Mouse (Mus musculus): ENCODE data around the gene Rpp25l. TPM values are rescaled to one million over a fixed set of nuclear protein-coding genes. Genes with fewer than 3 reads are reported as not detected.
A peak's percentile ranks its signal among the peaks of the same experiment; 100 is the strongest.
"Not testable (repeated sequence)": the region's sequence is repeated elsewhere in the genome, so short reads cannot be mapped to it uniquely, and the experiment has no call there.

Rpp25l gene
- total and polyA plus RNA-seq, 2 experiments = 20.5 to 59.1 TPM

DNA sequence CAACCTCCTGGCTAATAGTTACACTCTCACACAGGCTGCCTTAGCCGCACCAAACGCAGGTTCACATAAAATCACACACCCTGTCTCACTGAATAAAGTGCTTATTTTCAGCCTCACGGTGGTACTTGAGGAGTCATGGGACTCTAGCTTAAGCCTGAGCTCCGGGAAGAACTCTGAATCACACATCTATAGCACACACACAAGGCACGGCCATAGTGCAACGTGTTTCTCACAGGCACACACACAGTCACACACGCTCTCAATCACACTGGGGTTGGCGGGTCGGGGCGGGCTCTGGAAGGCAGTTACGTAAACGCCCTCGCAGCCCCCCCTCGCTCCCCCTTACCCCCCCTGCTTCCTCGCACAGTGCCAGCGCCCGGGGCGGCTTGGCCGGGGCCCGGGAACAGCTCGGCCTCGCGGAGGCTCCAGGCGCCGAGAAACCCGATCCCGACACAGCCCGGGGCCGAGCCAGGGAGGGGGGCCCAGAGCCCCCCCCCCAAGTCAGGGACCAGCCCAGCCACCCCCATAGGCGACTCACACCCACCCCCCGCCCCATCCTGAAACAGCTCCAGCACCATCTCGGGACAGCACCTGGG is 14.8 kb downstream of the Rpp25l start:
- H3K4me1 ChIP-seq (ENCODE audit: control insufficient read depth, insufficient read depth, low read length); H3K4me3 ChIP-seq (ENCODE audit: insufficient read depth, low read depth, low read length); H3K79me2 ChIP-seq (ENCODE audit: control insufficient read depth, insufficient read depth, low read length); H3K9ac ChIP-seq (ENCODE audit: low read depth, low read length); DNase-seq (ENCODE audit: extremely low read depth, low read depth, low spot score); H3K27ac ChIP-seq (replicated peaks; ENCODE audit: insufficient read depth, low read depth, low read length); H3K36me3 ChIP-seq (ENCODE audit: control insufficient read depth, insufficient read depth, low read length); H3K27me3 ChIP-seq (ENCODE audit: control insufficient read depth, insufficient read depth, low read length): not testable (repeated sequence)
- WGBS = 31% methylated on average over 26 of the region's 32 CpGs

DNA sequence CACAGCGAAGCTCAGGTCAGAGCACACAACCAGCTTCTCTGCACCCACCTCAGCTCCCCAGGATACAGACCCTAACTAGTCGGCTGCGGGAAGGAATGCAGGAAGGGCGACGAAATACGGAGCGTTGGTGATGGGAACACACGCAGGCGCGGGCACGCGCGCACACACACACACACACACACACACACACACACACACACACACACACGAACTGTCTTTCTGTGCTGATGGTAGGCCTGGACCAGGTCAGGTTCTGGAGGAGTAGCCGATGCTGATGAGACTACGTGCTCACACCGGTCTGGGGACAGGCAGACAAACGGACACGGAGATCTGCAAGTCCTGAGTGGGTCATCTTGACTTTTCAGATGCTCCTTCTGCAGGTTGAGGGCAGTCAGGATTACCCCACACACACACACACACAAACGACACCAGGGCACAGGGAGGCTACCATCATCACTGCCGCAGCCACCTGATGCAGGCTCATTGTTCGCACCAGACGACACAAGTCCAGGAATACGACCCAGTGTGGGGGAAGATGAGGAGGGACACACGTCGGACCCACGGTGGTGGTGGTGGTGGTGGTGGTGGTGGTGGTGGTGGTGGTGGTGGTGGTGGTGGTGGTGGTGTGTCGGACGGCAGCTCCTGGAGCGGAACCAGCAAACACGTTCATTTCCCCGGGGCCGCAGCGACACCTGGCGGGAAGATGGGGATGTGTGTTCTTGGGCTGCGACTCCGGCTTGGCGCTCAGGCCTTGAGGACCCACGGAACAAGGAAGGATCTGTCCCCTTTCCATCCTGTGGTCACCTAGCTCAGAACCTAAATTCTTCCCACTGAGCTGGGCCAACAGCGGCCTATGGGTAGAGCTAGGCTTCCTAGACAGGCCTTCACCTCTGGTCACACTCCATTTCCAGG is 16.1 kb downstream of the Rpp25l start, which contains the start of gene Cntfr:
Cntfr (minus strand) TSS at position 160 of the 912 bp plus-strand sequence.
- not testable (repeated sequence) for H3K4me1 ChIP-seq (ENCODE audit: control insufficient read depth, insufficient read depth, low read length); H3K9ac ChIP-seq (ENCODE audit: low read depth, low read length); H3K36me3 ChIP-seq (ENCODE audit: control insufficient read depth, insufficient read depth, low read length); DNase-seq (ENCODE audit: extremely low read depth, low read depth, low spot score); H3K27ac ChIP-seq (replicated peaks; ENCODE audit: insufficient read depth, low read depth, low read length); H3K27me3 ChIP-seq (ENCODE audit: control insufficient read depth, insufficient read depth, low read length); H3K79me2 ChIP-seq (ENCODE audit: control insufficient read depth, insufficient read depth, low read length)
- H3K4me3 ChIP-seq (ENCODE audit: insufficient read depth, low read depth, low read length) = peak within 1 kb of the TSS; percentile 33; the same call in 1 of the 2 replicates
- TF ChIP-seq CTCF (IDR thresholded peaks at IDR 0.05; ENCODE audit: low read depth, low read length) = peak; percentile 81
- 13% methylated on average over 36 of the region's 40 CpGs for WGBS

DNA sequence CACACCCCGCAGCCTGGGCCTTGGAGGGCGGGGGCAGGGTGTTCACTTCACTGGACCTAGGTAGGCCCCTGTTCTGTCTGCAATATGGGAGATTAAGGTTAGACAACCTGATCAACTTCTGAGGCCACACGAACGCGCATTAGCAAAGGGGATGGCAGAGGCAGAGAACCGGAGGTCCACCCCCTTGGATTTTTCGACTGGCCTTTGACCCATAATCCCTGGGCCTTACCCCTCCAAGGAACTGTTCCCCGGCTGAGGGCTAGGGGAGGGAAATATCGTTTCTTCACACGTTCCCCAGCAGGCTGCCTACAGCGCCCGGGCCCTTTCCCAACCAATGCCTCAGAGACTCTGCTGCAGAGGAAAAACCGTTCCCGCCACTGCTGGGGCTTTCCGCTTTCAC is 16.9 kb downstream of the Rpp25l start:
- H3K4me1 ChIP-seq (ENCODE audit: control insufficient read depth, insufficient read depth, low read length); DNase-seq (ENCODE audit: extremely low read depth, low read depth, low spot score); H3K27ac ChIP-seq (replicated peaks; ENCODE audit: insufficient read depth, low read depth, low read length); H3K4me3 ChIP-seq (ENCODE audit: insufficient read depth, low read depth, low read length); H3K9ac ChIP-seq (ENCODE audit: low read depth, low read length); H3K79me2 ChIP-seq (ENCODE audit: control insufficient read depth, insufficient read depth, low read length); H3K27me3 ChIP-seq (ENCODE audit: control insufficient read depth, insufficient read depth, low read length); H3K36me3 ChIP-seq (ENCODE audit: control insufficient read depth, insufficient read depth, low read length): not testable (repeated sequence)
- 6% methylated on average over 15 of the region's 15 CpGs for WGBS

DNA sequence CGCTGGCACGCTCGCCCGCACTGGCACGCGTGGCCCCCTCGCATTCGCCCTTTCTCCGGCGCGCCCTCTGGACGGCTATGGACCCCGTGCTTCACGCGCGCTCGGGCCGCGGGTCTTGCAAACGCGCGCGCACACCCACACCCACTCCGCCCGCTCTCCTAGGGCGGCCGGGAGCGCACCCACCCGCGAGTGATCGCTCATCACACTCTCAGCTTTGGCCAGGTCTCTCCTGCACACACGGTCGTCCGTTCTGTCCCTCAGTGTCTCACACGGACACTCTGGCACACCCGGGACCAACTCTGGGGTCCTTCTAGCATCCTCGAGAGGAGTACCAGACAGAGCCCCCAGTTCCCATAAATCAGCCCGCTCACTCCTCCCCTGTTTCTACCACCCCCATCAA is 17.5 kb downstream of the Rpp25l start:
- H3K79me2 ChIP-seq (ENCODE audit: control insufficient read depth, insufficient read depth, low read length); H3K4me1 ChIP-seq (ENCODE audit: control insufficient read depth, insufficient read depth, low read length); H3K36me3 ChIP-seq (ENCODE audit: control insufficient read depth, insufficient read depth, low read length); H3K27ac ChIP-seq (replicated peaks; ENCODE audit: insufficient read depth, low read depth, low read length); H3K27me3 ChIP-seq (ENCODE audit: control insufficient read depth, insufficient read depth, low read length); DNase-seq (ENCODE audit: extremely low read depth, low read depth, low spot score); H3K9ac ChIP-seq (ENCODE audit: low read depth, low read length); H3K4me3 ChIP-seq (ENCODE audit: insufficient read depth, low read depth, low read length): not testable (repeated sequence)
- WGBS = 12% methylated on average over 21 of the region's 38 CpGs

DNA sequence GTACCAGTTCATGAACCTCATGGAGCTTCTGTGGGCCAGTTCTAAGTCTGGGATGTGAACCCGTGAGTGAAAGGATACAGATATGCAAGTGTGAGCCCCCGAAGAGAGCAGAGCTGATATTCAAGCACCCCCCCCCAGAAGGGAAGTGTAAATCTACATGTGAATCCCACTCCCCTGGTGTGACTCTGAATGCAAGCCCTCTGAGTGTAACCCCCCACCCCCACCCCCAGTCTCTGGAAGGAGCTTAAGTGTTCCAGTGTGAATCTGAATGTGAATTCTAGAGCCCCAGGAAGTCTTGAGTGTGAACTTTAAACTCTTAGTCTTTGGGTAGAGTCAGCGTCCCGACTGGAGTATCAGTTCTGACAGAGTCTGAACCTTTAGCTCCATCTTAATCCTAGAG is 19.8 kb downstream of the Rpp25l start:
- H3K4me1 ChIP-seq (ENCODE audit: control insufficient read depth, insufficient read depth, low read length); H3K27ac ChIP-seq (replicated peaks; ENCODE audit: insufficient read depth, low read depth, low read length); H3K4me3 ChIP-seq (ENCODE audit: insufficient read depth, low read depth, low read length); H3K79me2 ChIP-seq (ENCODE audit: control insufficient read depth, insufficient read depth, low read length); H3K27me3 ChIP-seq (ENCODE audit: control insufficient read depth, insufficient read depth, low read length); DNase-seq (ENCODE audit: extremely low read depth, low read depth, low spot score); H3K36me3 ChIP-seq (ENCODE audit: control insufficient read depth, insufficient read depth, low read length); H3K9ac ChIP-seq (ENCODE audit: low read depth, low read length): not testable (repeated sequence)
- 29% methylated on average over 4 of the region's 4 CpGs for WGBS

DNA sequence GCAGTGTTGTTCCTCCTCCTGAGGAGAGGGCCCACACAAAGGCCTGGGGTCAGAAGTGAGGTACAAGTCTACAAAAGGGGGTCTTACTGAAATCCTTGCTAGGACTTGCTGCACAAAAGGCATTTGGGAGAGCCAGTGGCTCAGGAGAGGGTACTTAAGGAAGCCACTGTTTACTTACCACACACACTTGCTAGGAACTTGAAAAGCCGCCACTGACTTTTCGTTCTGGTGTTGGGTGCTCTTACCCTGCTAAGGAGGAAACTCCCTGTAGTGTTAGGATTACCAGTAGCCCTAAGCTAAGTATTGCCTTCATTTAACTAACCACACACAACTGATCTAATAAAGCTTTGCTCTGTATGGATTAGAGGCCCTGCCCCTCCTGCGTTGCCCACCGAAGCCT is 23.3 kb downstream of the Rpp25l start:
- H3K27me3 ChIP-seq (ENCODE audit: control insufficient read depth, insufficient read depth, low read length); H3K4me1 ChIP-seq (ENCODE audit: control insufficient read depth, insufficient read depth, low read length); H3K9ac ChIP-seq (ENCODE audit: low read depth, low read length); H3K27ac ChIP-seq (replicated peaks; ENCODE audit: insufficient read depth, low read depth, low read length); DNase-seq (ENCODE audit: extremely low read depth, low read depth, low spot score); H3K79me2 ChIP-seq (ENCODE audit: control insufficient read depth, insufficient read depth, low read length); H3K4me3 ChIP-seq (ENCODE audit: insufficient read depth, low read depth, low read length); H3K36me3 ChIP-seq (ENCODE audit: control insufficient read depth, insufficient read depth, low read length): not testable (repeated sequence)
- WGBS = no CpG with 5 or more reads among the region's 4 CpGs

DNA sequence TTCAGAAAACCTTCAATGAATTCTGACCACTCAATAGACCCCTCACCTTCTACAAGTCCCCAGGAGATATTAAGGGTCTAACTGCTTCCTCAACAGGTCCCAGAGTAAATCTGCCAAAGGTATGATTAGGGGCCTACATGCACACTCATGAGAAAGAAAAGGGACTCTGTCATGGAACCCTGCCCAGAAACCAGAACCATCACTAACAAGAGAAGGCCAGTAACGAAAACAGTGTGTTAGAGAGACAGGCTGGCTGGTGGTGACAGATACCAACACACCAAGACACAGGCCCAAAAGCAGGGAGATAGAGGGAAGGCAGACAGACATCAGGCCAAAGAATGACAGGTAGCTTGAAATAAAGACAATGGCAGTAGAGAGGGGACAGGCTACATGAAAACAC is 24.8 kb downstream of the Rpp25l start:
- 84% methylated on average over 1 of the region's 1 CpGs for WGBS
- not testable (repeated sequence) for H3K79me2 ChIP-seq (ENCODE audit: control insufficient read depth, insufficient read depth, low read length); H3K27me3 ChIP-seq (ENCODE audit: control insufficient read depth, insufficient read depth, low read length)

DNA sequence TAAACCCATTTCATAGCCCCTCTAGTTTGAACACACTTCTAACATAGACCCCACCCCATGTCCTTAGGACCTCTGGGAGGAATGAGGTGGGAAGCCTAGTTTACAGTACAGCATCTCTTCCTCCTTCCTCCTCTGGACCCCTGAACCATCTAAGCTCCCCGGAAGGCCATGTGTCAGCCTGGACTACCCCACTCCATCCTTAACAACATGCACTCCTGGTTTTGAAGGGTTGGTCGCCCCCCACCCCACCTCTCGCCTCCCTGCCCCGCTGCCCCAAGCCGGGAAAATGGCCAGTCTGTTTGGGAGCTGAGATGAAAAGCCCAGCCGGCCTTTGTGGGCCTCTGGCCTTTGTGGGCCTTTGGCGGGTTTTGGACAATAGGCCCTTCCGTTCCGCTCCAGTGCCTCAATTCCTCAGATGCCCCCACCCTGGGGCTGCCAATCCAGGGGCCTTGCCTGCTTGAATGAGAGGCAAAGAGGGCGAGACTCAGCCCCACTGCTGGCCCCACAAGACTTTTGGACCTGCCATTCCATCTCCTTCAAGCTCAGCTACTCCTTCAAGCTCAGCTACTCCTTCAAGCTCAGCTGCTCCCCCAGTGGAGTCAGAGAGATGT is 27.3 kb downstream of the Rpp25l start:
- H3K4me3 ChIP-seq (ENCODE audit: insufficient read depth, low read depth, low read length); DNase-seq (ENCODE audit: extremely low read depth, low read depth, low spot score); H3K79me2 ChIP-seq (ENCODE audit: control insufficient read depth, insufficient read depth, low read length); H3K9ac ChIP-seq (ENCODE audit: low read depth, low read length); H3K36me3 ChIP-seq (ENCODE audit: control insufficient read depth, insufficient read depth, low read length); H3K4me1 ChIP-seq (ENCODE audit: control insufficient read depth, insufficient read depth, low read length); H3K27me3 ChIP-seq (ENCODE audit: control insufficient read depth, insufficient read depth, low read length); H3K27ac ChIP-seq (replicated peaks; ENCODE audit: insufficient read depth, low read depth, low read length): not testable (repeated sequence)
- 76% methylated on average over 10 of the region's 10 CpGs for WGBS

More for the DNA sequence above, 24.8 kb downstream of the Rpp25l start:
- not testable (repeated sequence) for H3K4me1 ChIP-seq (ENCODE audit: control insufficient read depth, insufficient read depth, low read length); DNase-seq (ENCODE audit: extremely low read depth, low read depth, low spot score); H3K27ac ChIP-seq (replicated peaks; ENCODE audit: insufficient read depth, low read depth, low read length); H3K36me3 ChIP-seq (ENCODE audit: control insufficient read depth, insufficient read depth, low read length); H3K4me3 ChIP-seq (ENCODE audit: insufficient read depth, low read depth, low read length); H3K9ac ChIP-seq (ENCODE audit: low read depth, low read length)

All from liver, adult 2 months (tissue).